Mouse (Mus musculus) ES-E14 (cell line): ENCODE data around the gene Sh3bp2.

ENCODE experiments used
- CHD2 ChIP-seq: IDR thresholded peaks from 2 replicates; pipeline ENCODE4 v1.6.1; 2014; ENCODE audit warnings: mild to moderate bottlenecking, low read depth, low read length, inconsistent platforms
- HCFC1 ChIP-seq: IDR thresholded peaks from 2 replicates; pipeline ENCODE4 v1.6.1; 2012; ENCODE audit warnings: low read length, inconsistent platforms, borderline replicate concordance; ENCODE audit not compliant: insufficient read depth
- MAFK ChIP-seq: IDR thresholded peaks from 2 replicates; pipeline ENCODE4 v1.6.1; 2014; ENCODE audit warnings: mild to moderate bottlenecking, low read depth, low read length, inconsistent platforms; ENCODE audit not compliant: insufficient read depth
- ZNF384 ChIP-seq: IDR thresholded peaks from 2 replicates; pipeline ENCODE4 v1.6.1; 2012; ENCODE audit warnings: low read depth, low read length, inconsistent platforms

DNA sequence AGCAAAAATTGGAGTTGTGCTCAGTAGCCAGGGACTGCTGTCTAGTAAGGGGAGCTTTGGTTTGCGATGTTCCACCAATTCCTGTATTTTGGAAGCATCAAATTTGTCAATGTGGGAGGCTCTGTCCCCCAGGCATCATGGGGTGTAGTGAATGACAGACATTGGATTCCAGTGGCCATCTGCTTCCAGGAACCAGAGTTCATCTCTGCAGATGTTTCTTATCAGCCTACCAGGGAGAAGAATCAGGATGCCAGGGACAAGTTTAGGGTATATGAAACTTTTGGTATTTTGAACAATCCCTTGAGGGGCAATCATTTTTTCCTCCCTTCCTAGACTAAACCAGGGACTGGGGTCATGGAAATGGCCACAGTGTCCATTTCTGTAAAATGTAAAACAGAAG lies 38.2 kb downstream of the Sh3bp2 start:
- TF ChIP-seq ZNF384: no peak
- no peak for TF ChIP-seq MAFK
- no peak for TF ChIP-seq CHD2
- no peak for TF ChIP-seq HCFC1
